Mouse (Mus musculus): Measurements from ENCODE around the gene Lin28a.

Lin28a gene

DNA sequence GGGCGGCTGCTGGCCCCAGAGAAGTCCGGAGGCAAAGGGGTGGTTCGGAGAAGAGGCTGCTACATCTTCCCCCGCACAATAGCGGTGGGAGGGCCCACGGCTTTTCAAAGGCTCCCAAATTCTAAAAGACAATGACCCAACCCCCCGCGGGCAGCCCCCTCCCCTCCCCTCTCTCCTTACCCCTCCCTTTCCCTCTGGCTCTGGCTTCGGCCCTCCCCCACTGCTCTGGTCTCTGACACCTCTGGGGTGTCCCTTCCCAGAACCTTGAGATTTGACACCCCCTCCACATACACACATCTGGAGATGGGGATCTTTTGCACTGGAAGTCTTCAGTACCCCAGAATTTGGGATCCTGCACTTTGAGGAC lies at the start of gene Lin28a:
Gene Lin28a (minus strand): TSS at position 63 of the 367 bp plus-strand sequence.
- DNase-seq (ENCODE audit: extremely low read depth, low read depth): no peak

DNA sequence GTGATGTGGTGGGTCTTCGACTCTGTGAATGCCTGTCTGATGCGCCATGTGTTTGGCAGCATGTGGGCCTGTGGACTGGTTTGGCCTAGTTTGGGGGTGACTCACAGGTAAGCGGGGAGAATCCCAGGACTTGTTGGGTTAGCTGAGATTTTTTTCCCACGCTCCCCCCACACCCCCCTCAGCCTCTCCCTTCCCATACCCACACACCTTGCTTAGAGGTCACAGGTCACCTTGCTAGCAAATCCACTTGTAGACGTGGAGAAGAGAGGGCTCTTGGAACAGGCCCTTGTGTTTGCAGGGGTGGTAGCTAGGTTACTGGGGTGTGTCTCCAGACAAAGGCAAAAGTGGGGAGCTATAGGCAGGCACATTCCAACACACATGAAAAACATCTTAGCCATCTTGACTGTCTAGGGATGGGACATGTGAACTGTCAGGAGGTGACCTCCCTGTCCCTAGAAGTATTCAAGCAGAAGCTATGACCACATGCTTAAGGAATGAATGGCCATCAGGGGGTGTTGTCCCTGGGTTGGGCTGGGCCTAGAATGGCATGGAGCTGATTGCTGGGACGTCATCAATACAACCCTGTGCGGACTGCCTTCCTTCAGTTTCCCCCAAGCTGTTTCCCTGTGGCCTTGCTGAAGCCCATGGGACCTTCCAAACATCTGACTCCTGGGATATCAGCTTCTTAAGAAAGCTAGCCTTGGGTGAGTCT lies 49.3 kb upstream of the Lin28a start:
- DNase-seq (ENCODE audit: extremely low read depth, low read depth): no peak

DNA sequence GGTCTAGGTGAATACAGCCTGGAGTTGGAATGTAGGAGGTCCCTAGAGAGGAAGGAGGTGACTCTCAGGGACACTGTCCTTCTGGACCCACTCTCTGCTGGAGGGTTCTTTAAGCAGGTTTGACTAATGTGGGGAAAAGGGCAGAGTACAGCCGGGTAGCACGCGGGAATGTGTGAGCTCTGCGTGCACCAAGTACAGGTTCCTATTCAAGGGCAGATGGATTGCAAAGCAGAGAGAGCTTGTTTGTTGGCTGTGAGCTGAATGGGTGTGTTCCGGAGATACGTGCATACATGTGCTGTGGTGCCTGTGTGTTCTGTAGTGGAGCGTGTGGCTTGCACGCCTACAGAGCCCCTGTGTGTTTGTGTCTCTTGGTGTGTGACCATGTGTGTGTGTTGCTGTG lies 48.7 kb upstream of the Lin28a start:
- no peak for DNase-seq (ENCODE audit: extremely low read depth, low read depth)

DNA sequence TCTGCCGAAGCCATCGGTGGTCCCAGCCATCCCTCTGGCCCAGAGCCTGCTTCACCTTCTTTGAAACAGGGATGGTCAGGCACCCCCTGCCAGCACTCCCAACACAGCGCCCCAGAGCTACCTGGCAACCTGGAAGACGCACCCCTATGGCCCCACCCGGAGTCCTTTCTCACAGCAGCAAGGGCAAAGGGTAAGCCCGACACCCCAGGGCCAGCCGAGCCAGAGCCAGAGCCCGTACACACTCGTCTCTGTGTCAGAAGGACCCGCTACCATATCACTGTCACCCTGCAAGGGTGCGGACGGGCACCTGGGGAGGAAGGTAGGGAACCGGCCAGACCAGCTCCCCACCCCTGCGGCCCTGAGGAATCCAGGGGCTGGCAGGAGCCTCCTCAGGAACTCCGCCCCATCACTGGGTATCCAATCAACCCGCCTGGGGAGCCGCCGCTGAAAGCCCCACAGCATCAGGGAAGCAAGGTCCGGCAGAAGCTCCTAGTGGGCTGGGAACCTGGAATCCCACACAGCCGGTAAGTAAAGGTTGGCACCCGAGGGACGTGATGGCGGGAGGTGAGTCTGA lies 46.9 kb upstream of the Lin28a start:
- DNase-seq (ENCODE audit: extremely low read depth, low read depth): no peak

DNA sequence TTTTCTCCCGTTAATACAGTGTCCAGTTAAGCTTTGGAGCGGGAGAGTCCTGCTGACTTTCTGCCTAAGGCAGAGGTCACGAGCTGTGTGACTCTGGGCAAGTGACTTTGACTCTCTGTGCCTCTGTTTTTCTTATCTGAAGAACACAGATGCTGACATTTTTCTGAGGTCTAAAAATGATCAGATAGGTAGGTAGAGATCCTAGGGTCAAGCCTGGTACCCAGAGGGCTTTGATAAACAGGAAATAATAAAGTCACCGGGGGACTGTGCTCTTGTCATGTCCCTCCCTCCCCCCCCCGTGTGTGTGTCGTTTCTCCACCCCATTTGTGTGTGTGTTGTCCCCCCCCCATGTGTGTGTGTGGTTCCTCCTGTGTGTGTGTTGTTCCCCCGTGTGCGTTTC lies 43.9 kb upstream of the Lin28a start:
- peak; percentile 6 for DNase-seq (ENCODE audit: extremely low read depth, low read depth)

DNA sequence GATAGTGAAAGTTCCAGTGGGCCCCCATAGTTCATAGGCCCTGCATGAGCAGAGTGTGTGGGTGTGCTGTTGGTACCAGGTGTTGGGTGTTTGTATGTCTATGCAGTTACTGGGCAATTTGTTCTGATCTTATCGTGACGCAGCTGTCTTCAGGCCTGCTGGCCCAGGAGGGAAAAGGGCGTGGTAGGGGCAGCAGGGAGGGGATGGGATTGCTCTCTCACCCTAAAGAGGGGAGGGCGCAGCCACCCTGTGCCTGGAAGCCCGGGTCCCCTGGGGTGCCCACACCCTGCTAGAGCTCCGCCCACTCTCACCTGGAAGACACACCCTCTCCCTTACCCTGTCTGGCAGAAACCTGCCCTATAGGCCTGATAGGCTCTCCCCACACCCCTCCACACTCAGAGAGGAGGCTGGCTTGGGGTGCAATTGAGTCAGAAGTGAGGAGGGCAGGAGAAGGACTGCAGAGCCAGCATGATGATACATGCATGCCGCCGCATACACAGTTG lies 43.4 kb upstream of the Lin28a start:
- DNase-seq (ENCODE audit: extremely low read depth, low read depth): peak; percentile 21

DNA sequence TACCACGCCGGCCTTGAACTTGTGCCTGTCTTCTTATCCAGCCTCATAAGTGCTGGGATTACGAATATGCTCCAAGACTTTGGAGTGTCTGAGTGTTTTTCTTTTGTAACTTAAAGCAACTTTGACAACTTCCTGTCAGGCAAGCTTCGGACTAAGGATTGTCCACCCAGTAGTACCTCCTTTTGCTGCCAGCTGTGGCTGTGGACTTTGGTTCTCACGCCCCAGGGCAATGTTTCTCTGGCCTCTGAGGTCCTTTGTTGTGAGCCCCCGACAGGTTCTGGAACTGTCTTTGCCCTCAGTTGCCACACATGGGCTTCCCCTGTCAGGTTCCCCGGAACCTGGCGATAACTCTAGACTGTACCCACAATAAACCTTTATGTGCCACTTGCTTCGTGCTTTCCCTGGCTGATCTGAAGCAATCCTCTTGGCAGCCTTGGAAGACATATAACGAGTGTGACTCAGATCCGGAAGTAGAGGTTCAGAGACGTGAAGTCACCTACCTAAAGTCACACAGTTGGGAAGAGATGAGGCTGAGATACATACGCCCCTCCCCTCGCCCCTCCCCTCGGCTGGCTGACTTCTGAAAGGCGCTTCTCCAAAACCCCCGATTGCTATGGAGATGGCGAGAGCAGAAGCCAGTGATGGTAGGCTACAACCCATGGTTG lies 42.7 kb upstream of the Lin28a start:
- DNase-seq (ENCODE audit: extremely low read depth, low read depth): peak; percentile 28

DNA sequence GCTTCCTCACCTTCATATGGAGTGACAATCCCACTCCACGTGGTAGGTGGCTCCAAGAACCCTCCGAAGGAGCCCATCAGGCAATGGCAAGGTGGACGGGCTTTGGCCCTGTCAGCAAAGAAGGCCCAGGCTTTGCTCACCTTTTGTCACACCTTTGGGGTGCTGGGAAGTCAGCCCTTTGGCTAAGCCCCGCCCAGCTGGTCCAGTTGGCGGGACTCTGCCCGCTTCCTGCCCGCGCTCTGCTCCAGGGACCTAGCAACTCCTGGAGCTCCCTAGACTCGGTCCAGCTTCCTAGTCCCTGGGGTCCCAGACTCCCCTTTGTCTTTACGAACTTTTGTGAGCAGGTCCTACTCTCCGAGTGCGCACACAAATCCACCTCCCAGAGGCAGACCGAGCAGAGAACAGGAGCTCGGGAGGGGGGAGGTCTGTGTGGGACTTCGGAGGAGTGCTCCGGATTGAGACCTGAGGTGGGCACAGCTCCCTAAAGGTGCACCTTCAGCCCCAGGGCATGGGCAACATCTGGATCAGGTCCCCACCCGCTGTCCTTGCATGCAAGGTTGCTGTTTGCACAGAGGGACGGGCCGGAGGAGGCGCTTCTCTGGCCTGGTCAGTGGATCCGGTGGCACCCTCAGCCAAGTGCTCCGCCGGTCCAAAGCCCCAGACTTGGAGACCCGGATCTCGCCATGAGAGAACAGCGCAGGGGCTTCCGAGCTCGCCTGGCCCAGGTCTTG lies 41.7 kb upstream of the Lin28a start, which contains the start of gene Crybg2:
Gene Crybg2 (plus strand): TSS at position 681 of the 731 bp plus-strand sequence.
- DNase-seq (ENCODE audit: extremely low read depth, low read depth): no peak

DNA sequence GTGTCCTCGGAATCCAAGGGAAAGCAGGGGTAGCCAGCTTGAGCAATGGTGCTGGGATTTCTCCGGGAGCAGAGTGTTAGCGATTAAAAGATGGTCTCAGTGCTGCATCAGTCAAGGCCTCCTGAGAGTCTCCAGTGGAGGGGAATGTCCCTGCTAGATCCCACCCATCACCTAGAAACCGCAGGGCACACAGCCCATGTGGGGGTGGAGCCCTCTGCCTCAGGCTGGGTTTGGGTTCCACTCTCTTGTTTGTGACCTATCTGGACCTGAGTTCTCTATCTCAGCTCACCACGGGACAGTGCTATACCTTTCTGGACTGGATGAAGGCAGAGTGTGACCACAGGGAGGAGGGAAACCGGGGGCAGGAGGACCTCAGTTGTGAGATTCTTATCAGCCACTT lies 40.3 kb upstream of the Lin28a start:
- DNase-seq (ENCODE audit: extremely low read depth, low read depth): no peak

DNA sequence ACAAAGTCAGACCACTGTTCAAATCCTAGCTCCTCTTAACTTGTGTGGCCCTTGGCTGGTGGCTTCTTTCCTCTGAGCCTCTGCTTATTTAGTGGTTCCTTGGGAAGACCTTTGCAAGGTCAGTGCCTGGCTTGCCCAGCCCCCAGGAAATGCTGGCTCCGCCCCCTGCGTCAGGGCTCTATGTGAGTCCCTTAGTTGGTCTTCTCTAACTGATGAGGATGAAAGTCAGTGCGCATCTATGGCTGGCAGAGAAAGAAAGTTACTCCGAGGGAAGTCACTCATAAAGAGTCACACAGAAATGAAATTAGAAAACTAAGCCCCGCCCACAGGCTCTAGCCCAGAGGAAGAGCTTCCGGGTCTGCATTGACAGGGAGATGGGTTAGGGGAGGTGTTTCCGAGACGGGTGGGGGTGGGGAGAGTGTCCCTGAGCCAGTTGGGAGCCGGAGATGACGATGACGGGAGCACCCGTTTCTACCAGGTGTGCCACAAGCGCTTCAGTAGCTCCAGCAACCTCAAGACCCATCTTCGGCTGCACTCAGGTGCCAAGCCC lies 39.6 kb upstream of the Lin28a start:
- DNase-seq (ENCODE audit: extremely low read depth, low read depth): no peak

DNA sequence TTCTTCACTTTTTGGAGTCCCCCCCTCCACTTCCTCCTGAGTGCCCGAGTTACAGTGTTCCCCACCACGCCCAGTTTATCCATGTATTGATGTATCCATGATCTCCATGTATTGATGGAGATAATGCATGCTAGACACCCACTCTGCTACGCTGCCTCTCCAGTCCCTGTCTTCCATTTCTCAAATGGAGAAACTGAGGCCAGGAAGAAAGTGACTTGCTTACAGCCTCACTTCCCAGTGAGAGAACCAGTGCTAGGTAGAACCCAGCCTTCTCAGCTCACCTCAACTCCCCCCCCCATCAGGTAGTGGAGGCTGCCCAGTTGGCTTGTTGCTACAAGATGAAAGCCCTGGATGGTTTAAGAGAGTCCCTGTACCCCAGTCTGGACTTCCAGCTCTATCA lies 34.9 kb upstream of the Lin28a start, which contains the start of gene Zfp683:
Gene Zfp683 (plus strand): TSS at position 301 of the 400 bp plus-strand sequence.
- no peak for DNase-seq (ENCODE audit: extremely low read depth, low read depth)

DNA sequence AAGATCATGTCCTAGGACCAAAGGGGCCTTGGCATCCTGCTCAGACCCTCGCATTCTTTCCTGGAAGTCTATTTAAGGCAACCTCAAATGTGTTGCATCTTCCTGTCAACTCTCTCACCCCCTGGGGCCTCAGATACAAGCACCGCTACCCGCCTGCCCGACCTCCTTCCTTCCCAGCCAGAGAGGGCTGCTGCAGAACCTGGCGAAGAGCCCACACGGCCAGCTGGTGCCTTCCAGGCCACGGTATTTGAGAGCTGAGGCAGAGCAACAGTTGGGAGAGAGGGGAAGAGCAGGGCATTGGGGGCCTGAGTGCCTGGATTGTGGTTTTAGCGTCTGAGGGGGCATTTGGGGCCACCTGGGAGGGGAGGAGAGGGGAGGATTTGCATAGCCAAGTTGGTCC lies 33.9 kb upstream of the Lin28a start:
- DNase-seq (ENCODE audit: extremely low read depth, low read depth): no peak

DNA sequence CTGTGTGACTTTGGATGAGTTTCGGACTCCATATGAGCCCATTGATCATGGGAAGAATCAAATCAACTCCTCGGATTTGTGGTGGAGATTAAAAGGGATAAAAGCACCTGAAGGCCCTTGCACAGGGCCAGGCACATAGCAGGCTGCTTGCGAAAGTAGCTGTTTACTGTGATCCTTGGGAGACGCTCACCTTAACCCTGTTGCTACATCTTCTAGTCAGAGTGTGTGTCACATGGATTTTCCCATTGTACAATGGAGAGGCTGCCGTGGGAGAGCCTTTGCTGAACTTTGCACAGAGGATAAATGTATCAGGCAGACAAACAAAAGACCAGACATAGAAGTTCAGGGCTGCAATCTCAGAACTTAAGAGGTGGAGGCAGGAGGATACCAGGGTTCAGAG lies 33.3 kb upstream of the Lin28a start:
- DNase-seq (ENCODE audit: extremely low read depth, low read depth): no peak

DNA sequence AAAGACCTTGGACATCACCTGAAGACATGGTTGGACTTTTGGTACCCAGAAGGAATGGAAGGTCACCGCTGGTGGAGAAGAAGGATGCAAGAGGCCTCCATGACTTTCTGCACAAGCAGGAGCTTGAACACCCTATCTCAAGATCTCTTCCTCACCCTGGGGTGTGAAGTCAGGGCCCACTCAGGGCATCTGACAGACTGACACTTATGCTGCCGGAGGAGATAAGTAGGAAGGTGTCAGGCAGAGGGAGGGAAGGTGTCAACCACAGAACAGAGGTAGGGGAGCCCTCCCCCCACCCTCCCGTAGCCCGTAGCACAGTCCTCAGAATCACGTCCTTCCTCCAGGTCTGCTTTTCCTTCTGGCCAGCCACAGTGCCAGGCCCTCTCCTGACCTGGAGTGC lies 29.0 kb upstream of the Lin28a start:
- DNase-seq (ENCODE audit: extremely low read depth, low read depth): no peak

DNA sequence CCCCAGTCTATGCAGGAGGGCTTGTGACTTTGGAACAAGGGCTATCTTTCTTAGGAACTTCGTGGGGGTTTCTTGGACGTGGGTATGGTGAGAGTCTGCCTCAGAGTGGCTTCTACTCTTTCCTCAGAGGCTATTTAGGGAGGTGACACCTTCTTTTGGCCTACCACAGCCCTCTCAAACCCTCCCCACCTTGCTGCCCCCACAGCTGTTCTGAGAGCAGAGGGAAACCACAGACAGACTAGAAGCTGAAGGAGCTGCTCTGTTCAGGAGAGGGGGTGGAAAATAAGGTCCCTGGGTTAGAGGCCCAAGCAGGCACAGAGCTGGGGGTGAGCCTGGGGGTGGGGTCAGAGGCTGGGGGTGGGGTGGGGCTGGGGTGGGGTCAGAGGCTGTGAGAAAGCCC lies 24.4 kb upstream of the Lin28a start:
- no peak for DNase-seq (ENCODE audit: extremely low read depth, low read depth)

DNA sequence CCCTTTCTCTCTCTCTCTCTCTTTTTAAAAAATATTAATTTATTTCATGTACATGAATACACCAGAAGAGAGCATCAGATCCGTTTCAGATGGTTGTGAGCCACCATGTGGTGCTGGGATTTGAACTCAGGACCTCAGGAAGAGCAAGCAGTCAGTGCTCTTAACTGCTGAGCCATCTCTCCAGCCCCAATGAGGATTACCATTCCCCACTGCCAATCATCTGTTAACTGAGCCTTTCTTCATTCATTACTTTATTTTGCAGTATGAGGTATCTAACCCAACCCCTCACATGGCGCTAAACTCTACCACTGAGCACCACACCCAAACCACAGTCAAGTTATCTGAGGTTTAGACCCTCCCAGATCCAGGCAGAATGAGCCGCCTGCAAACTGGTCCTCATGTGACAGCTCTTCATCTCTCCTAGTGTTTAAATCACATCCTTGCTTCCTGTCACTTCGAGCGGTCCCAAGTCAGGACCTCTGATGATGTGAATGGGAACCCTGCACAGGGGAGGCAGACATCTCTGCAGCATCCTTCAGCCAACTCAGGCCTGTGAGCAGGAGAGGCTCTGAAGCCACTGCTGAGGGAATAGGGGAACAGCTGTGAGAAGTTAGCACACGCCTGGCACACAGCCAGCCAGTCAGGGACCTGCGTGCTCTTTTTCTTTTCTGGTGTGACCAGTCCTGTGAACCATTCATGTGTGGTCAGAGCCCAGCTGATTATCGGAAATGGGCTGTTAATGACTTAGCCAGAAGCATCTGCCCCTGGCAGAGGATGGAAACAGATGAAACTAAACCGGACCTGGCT lies 22.9 kb upstream of the Lin28a start:
- peak; percentile 70 for DNase-seq (ENCODE audit: extremely low read depth, low read depth)

DNA sequence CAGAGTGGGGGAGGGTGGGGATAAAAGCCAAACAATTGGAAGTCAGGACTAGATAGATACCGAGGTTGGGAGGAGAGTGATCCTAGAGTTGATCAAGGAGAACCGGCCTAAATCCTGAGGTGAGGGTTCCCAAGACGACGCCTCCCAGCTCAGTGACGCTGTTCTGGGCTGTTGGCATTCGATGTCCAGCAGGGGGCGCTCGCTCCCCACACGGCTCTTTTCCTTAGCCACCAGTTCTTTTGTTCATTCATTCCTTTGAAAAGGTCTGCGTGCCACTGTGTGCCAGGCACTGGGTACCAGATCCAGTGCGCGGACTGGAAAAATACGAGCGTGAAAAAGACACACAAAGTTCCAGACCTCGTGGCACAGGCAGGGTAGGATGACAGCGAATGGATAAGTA lies 17.3 kb upstream of the Lin28a start:
- DNase-seq (ENCODE audit: extremely low read depth, low read depth): peak; percentile 16

DNA sequence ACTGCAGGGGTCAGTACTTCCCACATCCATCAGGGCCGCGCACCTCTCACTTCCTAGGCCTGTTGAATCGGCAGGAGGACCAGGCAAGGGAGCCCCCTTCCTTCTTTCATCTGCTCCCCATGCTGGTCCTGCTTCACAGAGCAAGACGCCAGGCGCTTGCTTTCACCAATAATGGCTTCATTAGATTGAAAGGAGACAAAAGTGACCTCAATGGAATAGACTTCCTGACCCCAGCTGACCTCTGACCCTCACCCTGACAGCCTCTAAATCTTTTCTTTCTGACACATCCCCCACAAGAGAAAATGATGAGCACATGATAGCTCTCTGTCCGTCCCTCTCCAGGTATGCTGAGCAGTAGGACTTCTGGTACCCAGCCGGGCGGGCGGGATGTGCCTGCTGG lies 7.2 kb upstream of the Lin28a start:
- DNase-seq (ENCODE audit: extremely low read depth, low read depth): no peak

DNA sequence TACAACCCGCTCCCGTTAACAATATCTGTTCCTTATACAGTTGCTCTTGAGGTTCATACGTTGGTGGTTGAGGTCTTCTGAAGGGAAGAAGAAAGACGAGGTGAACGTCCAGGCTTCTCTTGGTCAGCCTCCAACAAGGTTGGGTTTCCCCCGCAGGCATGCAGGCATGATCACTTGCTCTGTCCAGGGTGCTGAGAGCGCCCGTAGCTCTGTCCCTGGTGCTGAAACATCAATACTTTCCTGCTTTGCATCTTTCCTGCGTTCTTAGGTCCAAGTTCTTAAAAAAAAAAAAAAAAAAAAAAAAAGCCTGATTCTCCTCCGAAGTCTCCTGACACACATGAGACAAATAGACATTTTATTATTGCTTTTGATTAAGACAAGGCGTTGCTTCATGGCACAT lies 2.0 kb upstream of the Lin28a start:
- DNase-seq (ENCODE audit: extremely low read depth, low read depth): peak; percentile 16

DNA sequence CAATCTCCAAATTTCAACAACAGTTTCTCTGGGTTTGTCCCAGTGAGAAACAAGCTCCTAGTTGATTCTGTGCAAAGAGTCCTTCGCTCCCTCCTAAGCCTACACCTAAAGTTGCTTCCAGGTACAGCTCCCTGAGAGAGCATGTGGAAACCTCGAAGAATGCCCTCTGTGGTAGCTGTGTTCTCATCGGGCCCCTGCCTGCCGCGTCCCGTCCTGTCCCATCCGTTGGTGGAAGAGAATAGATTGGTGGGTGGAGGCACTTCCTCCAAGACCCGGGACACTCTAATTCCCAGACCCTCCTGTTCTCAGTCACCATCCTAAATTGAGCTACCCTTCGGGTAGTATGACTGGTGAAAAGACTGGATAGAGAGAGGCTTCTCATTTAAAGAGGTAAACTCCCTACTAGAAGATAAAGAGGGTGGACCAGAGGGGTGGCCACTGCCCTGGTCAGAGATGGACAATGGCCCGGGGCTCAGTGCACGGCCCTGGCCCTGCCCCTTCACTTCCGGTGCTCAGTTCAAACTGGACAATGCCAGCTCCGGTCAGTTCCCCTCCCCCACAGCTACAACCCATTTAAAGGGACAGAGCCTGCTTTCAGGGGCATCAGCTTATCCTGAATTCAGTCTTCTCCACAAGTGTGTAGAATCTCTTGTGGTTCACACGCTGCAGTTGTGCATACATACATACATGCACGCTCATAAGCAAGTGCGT lies 1.2 kb upstream of the Lin28a start:
- DNase-seq (ENCODE audit: extremely low read depth, low read depth): no peak

Data from MEL-GATA-1-ER (cell line).